Mouse (Mus musculus) embryonic fibroblast, embryonic 13.5 days (primary cell): ENCODE results near the gene Il4i1.

ENCODE experiments used
- CTCF ChIP-seq: IDR thresholded peaks from 2 replicates; pipeline ENCODE4 v1.5.1; 2011; ENCODE audit warnings: mild to moderate bottlenecking, control low read depth, low read length, moderate library complexity, borderline replicate concordance; ENCODE audit not compliant: insufficient read depth
- POLR2A ChIP-seq: IDR thresholded peaks from 2 replicates; pipeline ENCODE4 v1.6.1; 2011; ENCODE audit warnings: low read depth, mild to moderate bottlenecking, control low read depth, low read length, moderate library complexity

- no peak for TF ChIP-seq POLR2A
- peak; percentile 44; the same call in 1 of the 2 replicates for TF ChIP-seq CTCF
Observed at GRCm38 (mm10) chr7:44824872-44825271, 8.7 kb downstream of the Il4i1 start.
